Mouse (Mus musculus) layer of hippocampus, adult 9-11 months (tissue): ENCODE measurements around the gene Slc9a6.

ENCODE experiments used
- DNase-seq: peaks from one replicate; pipeline ENCODE4 v3.0.0; 2022

The Slc9a6 gene

DNA sequence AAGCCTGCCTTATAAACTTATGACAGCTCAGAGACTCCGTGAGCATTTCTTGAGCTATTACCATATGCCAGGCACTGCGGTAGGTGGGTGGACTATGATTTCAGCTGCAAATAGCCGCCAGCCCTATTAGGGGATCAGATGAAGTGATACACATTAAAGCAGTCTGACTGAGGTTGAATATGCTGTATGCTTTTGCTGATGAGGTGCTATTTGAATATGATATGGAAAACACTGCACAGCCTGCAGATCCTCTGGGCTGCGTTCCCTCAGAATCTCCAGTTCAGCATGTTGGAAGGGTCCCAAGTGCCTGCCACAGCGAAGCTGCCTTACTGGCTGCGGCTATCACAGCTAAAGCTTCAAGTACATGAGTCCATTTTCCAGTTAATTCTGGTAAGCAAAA lies 57.7 kb downstream of the Slc9a6 start:
- no peak for DNase-seq

DNA sequence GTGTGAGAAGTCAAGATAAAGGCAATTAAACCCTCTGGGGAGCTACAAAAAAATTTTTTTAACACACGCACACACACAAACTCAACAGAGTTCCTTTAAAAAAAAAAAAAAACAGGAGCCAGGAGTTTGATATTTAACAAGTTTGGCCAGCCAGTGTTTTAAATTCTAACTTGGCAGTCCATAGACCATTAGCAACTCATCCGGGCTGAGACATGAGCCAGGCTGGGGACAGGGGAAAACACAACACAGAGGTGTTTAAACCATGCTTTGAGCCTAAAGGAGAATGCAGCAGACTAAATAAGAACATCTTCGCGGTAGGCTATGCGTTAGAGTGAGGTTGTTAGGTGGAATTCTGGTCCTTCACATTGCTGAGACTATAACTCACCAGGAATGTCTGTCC lies 58.5 kb downstream of the Slc9a6 start:
- DNase-seq: no peak

DNA sequence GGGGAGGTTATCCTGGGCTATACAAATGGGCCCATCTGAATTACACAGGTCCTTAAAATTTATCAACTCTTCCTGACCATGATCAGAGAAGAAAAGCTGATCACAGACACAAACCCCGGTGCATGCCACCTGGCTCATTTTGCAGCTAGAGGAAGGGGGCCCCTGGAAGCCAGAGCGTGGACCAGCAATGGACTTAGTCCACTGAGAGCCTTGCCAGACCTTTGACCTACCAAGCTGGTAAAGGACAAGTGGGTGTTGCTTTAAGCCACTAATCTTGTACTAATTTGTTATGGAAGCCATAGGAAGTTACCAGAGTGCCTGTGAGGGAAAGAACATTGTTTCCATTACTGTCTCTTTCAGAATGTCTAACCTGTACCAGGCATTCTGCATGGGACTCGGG lies 58.9 kb downstream of the Slc9a6 start:
- DNase-seq: no peak

DNA sequence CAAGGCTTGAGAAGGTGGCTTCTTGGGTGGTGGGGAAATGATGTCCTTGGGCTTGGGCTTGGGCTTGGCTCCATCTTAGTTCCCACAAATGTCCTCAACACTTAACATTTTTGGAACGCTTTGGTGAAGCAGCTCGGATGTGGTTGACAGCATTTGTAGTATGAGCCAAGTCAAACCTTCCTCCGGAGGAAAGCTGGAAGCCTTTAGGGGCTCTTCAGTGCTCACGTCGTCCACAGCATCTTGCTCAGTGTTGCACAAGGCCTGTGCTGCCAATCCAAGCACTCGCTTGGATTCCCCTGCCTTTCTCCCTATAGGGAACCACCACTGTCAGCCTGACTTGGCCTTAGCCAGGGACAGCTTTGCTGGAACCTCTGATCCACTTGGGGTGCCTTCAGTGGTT lies 66.0 kb downstream of the Slc9a6 start:
- no peak for DNase-seq

DNA sequence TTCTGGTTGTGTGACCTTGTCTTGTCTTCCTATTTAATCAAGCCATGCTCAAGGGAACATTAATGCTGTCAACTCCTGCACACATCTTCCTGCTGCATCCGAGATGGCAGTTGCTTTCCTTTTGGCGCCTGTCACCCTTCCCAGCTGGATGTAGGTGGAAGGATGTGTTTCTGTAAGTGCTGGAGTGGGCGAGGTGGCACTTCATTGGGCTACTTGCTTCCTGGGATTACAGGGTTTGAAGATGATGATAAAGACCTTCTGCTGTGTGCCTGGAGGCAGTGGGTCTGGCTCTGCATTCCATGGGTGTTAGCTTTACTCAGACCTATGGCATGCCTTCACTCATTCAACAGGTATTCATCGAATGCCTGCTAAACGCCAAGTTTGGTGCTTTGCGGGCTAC lies 68.2 kb downstream of the Slc9a6 start:
- DNase-seq: no peak

DNA sequence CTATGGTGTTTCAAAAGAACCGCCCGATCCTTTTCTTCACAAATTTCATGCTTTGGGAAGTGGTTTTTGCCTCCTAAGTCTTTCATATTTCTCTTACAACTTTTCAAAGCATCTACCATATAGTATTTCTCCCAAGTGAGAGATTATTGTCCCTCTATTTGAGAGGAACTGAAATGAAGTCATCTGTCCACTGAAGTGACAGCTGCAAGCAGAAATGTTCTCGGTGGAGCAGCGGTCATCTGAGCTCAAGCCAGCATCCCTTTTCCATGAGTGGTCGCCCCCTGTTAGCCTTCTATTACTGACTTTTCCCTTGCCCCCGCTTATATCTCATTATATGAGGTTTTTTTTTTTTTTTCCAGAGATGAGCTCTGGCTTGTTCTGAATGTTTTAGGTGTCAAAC lies 69.5 kb downstream of the Slc9a6 start:
- DNase-seq: no peak

DNA sequence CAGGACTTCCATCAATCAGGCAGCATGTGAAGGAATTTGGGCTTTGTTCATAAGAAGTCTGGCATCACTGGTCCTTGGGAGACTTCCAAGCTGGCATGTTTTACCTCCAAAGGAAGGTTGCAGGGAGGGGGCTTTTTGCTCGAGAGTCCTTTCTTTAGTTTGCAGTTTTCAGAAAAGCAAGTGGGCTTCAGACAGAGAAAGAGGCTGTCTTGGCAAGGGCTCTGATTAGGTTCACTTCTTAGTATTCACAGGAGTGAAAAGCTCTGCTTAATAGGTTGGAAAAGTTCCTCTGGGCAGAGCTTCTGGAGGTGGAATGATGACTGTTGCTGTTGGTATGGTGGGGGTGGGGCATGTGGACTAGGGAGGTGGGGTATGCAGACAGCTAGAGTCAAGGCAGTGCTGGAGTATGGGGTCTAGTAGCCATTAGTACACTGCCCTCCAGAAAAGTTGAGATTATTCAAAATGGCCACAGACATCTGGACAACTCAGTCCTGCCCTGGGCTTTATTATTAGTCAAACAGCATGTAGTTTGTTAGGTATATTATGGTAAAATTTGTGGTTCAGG lies 72.7 kb downstream of the Slc9a6 start:
- no peak for DNase-seq

DNA sequence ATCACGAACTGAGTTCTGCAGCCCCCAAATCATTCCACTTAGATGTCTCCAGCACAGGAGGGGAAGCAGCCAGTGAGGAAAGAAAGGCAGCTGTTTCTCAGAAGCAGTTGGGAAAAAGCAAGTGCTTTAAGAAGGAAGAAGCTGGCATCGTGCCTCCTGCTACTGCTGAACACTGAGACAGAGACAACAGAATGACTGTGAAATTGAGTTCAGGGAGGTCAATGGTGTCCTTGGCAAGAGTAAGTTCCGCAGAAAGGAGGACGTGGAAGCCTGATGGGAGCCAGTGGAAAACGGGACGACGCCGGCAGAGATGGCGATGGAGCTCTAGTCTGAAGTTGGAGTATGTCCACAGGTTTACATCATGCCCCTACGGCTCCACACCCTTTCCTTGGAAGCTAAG lies 74.0 kb downstream of the Slc9a6 start:
- DNase-seq: peak; percentile 5

DNA sequence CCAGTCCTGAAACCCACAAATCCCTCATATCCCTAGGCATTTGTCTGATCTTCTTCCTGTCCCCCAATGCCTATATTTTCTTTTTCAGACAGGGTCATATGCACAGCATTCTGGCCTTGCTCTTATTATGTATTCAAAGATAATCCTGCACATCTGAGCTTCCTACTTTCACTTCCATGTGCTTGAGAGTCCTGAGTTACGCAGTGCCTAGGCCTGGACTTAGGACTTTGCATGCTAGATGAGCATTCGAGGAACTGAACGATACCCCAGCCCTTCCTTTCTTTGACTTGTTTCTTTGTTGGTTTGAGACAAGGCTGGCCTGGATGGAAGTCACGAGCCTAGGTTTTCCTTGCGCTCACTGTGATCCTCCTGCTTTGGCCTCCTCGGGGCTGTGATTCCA lies 83.0 kb downstream of the Slc9a6 start:
- no peak for DNase-seq

DNA sequence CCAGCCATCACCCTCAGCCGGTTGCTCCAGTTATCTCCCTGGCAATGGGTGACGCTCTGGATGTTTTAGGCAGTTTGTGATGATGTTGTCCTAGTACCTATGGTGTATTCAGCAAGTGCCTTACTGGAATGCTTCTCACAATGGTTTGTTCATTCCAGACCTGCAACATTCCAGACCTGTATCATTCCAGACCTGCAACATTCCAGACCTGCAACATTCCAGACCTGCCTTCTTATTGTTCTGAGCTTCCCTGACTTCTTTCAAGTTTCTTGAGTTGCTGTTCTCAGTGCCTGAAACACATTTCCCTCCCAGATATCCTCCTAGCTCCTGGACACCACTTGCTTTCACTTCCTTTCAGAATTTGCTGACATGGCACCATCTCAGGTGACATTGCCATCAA lies 85.0 kb downstream of the Slc9a6 start:
- no peak for DNase-seq

DNA sequence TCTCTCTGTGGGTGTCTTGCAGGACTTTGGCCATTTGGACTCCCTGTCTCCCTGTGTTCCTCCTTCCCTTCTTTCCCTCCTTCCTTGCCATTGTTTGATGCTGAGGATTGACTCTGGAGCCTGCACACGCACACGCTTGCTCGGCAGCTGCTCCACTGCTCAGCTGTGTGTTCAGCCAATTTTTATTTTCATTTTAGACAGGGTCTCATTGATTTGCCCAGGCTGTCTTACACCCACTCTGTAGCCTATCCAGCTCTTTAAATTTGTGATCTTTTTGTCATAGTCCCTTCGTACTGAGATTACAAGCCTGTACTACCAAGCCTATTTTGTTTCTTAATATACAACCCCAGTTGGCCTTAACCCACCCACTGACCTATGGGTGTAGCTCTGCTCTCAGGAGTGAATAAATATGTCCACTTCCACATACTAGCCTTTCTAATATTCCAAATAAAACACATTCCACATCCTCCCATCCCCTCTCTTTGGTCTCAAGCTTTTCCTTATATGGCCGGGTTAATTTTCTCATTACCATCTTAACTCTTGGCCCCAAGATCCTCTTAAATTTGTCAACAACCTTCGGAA lies 87.7 kb downstream of the Slc9a6 start:
- no peak for DNase-seq

DNA sequence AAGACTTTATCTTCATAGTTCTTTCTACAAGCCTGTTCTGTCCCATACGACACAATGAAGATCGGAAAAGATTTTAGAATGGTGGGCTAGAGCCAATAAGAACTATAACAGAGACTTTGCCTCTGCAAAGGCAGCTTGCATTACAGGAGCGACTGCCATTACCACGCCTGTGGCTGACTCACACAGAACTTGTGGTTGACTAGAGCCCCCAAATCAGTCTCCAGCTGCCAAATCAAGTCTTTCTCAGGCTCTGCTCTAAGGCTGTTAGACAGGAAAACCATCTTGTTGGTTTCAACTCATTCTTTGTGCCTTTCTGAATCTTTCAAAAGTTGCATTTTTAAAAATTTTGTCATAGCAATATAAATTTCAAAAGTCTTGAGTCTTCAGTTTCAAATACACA lies 88.3 kb downstream of the Slc9a6 start:
- DNase-seq: no peak

DNA sequence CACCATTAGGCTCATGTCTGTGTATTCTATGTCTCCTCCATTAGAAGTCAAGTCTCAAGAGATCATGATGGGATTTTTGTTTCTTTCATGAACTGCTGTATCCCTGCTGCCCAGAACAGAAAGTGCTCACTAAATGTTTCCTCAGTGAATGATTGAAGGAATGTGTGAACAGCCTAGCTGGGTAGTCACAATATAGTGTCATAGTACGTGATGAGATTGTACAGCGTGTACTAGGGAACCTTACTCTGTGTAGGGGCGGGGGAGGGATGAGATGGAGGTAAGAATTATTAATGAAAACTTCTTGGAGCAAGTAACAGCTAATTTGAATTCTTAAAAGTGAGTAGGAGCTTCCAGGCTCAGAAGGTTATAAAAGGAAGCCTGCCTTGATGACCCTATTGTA lies 91.7 kb downstream of the Slc9a6 start:
- DNase-seq: no peak

DNA sequence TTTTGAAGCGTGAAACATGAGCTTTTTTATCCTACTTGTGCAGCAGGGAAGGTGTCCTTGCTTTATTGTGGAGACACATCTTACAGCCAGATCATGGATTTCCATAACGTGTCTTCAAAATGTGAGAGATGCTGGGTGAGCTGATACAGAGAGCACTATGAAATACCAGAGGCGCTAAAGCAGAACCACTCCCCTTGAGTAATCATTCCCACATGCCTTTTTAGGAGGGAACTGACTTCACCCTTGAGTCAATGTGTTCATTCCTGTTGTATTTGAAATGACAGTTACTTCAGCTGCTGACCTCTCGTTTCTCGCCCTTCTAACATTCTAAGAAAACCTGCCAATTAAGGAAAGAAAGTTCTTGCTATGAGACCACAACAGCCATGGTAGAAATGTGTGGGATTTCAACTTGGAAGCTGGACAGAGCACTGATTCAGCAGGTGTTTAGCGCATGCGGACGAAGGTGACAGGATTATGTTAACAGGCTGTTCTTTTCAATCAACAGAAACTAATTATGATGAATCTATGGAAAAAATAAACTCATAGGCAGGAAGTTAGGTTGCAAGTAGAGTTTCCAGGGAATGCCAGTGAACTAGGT lies 94.5 kb downstream of the Slc9a6 start:
- DNase-seq: no peak

DNA sequence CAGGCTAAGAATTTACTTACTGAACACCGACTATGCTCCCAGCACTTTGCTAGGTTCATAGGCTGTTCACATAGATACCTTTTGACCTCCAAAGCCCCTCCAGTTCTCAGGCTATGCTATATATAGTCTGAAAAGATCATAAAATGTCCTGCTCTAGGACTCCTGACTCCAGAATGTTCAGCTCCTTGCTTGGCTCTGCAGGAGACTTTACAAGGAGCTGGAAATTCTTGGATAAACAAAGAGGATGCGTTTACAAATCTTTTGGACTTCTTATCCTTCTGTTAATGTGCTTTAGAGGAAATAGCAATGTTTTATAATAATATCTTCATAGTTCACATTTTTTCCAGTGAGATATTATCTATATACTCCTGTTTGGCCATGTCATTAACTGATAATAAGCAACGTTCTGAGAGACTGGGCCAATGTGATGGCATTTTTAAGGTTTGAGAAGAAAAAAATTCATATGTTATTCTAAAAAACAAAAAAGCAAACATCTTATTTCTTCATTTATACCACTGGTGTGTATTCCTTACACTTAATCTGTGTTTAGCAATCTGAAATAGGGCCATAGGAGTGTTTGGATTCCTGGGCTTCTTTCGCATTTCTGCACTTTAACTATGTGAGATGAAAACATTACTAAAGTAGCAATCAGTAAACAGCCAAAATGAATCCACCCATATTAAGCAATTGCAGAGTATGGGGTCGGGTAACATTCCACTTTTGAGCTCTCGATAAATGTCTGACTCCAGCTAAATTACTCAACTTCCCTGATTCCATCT lies 99.2 kb downstream of the Slc9a6 start:
- no peak for DNase-seq

DNA sequence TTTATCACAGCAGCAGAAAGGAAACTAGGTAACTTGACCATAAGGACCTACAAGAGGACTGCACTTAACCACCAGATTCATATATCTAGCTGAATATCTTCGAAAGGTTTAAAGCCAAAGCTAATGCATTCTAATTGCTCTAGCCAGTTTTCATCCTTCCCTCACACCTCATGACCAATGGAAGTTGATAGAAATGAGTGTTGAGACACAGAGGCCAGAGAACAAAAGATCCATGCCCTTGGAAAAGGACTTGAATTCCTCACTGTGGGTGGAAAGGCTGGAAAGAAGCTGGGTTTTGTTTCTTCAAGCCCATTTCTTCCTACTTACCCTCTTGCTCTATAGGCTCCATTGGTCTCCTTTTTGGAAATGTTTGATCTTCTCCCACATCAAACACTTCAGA lies 101.0 kb downstream of the Slc9a6 start:
- DNase-seq: no peak

DNA sequence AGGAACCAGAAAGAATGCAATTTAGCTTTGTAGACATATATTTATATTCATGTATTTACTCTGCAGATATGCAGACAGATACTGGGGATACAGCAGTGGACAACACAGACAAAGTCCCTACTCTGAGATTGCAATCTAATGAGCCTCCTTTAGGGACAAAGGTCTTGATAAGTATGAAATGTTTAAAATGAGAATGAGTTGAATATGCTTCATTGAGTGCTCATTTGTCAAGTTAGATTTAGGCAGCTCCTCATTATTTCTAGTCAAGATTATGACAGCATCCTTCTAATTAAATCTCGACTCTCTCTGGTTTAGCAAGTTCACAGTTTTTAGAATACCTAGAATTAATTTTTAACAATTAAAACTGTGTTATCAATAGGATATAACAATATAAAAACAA lies 103.1 kb downstream of the Slc9a6 start:
- DNase-seq: no peak
